Mouse (Mus musculus): ENCODE measurements around the gene Casp8ap2. TPM values are rescaled to one million over a fixed set of nuclear protein-coding genes. Genes with fewer than 3 reads are reported as not detected.

Casp8ap2 gene
- polyA plus RNA-seq, 1 experiment from 2014 or later: 70.1 TPM

GRCm38 (mm10) chr4:32674025-32674424, 58.8 kb downstream of the Casp8ap2 start:
- no peak overlapping the region for H3K9ac ChIP-seq
- no peak overlapping the region for H3K27ac ChIP-seq
- no peak overlapping the region for H3K4me3 ChIP-seq
- 94% methylated on average over 2 of the region's 2 CpGs for WGBS
- H3K36me3 ChIP-seq: peaks cover 69% of the 10 kb centered on the region
- no peak overlapping the region for H3K4me2 ChIP-seq (replicated peaks)
- no peak for ATAC-seq (ENCODE audit: insufficient number of reproducible peaks, insufficient read depth, low FRiP score, low TSS enrichment)
- H3K27me3 ChIP-seq: no peaks in the 10 kb centered on the region
- H3K9me3 ChIP-seq: no peaks in the 10 kb centered on the region
- no peaks in the 10 kb centered on the region for H3K4me1 ChIP-seq

DNA sequence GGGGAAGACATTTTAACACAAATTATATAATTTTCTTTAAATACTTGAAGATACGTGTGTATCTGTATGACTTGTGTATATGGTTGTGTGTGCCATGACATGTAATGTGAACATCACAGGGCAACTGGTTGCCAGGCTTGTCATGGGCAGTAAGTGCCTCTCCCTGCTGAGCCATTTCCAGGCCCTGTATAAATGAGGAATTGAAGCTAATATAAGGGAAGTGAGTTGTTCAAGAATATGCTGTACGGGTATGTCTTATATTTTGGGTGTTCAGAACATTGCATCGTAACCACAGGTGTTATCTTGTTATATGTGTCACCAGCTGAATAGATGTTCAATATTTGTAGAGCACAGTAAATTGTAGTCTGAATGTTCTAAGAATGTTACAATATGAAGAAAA, 62.2 kb downstream of the Casp8ap2 start:
- Histone ChIP-seq H3K4me2 (replicated peaks) (no peak overlapping the region), H3K27ac (no peak overlapping the region), H3K9me3 (no peaks in the 10 kb centered on the region), H3K36me3 (peaks cover 71% of the 10 kb centered on the region), H3K4me3 (no peak overlapping the region), H3K4me1 (no peaks in the 10 kb centered on the region), H3K9ac (no peak overlapping the region), H3K27me3 (no peaks in the 10 kb centered on the region)
- no peak for ATAC-seq (ENCODE audit: insufficient number of reproducible peaks, insufficient read depth, low FRiP score, low TSS enrichment)
- WGBS: 91% methylated on average over 3 of the region's 3 CpGs

DNA sequence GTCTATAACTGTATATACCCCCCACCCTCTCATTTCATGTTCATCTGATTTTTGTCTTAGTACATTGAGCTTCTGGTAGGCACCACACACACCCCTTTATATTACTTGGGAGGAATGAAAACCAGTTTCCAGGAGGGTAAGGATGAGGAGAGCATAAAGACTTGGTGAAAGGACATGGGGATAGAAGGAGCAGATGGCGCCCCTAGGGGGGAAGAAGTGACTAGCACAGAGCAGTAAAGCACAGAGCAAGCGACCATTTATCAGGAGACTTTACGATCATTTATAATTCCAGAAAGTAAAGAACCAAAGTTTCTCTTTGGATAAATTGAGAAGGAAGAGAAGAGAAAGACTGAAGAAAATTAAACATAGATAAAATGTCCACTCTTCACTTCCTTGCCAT, 65.6 kb downstream of the Casp8ap2 start:
- Histone ChIP-seq H3K4me1 (no peaks in the 10 kb centered on the region), H3K4me3 (no peak overlapping the region), H3K27me3 (no peaks in the 10 kb centered on the region), H3K9me3 (no peaks in the 10 kb centered on the region), H3K36me3 (peaks cover 62% of the 10 kb centered on the region), H3K4me2 (replicated peaks) (no peak overlapping the region), H3K27ac (no peak overlapping the region), H3K9ac (no peak overlapping the region)
- no peak for ATAC-seq (ENCODE audit: insufficient number of reproducible peaks, insufficient read depth, low FRiP score, low TSS enrichment)
- 75% methylated on average over 3 of the region's 3 CpGs for WGBS

GRCm38 (mm10) chr4:32682471-32682870, 67.2 kb downstream of the Casp8ap2 start:
- 73% methylated on average over 4 of the region's 4 CpGs for WGBS
- Histone ChIP-seq H3K4me2 (replicated peaks) (no peak overlapping the region), H3K9ac (no peak overlapping the region), H3K27ac (no peak overlapping the region), H3K9me3 (no peaks in the 10 kb centered on the region), H3K36me3 (peaks cover 56% of the 10 kb centered on the region), H3K4me3 (no peak overlapping the region), H3K4me1 (no peaks in the 10 kb centered on the region), H3K27me3 (no peaks in the 10 kb centered on the region)
- ATAC-seq (ENCODE audit: insufficient number of reproducible peaks, insufficient read depth, low FRiP score, low TSS enrichment): no peak

DNA sequence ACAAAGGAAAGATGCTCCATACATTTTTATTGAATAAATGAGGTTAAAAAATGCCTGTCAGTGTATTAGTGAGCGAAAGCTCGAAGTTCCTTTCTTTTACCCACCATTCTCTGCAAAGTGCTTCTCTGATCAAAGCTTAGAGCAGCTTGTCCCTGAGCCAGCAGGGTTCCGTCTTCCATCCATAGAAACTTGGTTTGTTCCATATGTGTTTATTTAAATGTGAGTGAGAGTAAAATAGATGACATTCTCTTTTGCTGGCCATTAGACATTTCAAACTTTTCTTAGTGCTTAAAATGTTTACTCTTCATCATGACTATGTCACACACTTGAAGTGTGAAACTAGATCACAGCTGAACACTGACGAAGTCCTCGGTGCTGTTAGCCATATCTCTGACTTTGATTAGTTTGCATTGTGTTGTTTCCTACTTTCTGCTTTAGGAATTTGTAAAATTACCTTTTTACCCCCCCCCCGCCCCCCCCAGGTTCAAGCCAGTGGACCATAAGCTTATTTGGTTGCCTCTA, 67.9 kb downstream of the Casp8ap2 start:
- H3K9ac ChIP-seq: no peak overlapping the region
- no peak overlapping the region for H3K4me3 ChIP-seq
- H3K36me3 ChIP-seq: peaks cover 51% of the 10 kb centered on the region
- H3K4me2 ChIP-seq (replicated peaks): no peak overlapping the region
- H3K27ac ChIP-seq: no peak overlapping the region
- WGBS: 80% methylated on average over 6 of the region's 6 CpGs
- no peaks in the 10 kb centered on the region for H3K4me1 ChIP-seq
- H3K9me3 ChIP-seq: no peaks in the 10 kb centered on the region
- no peak for ATAC-seq (ENCODE audit: insufficient number of reproducible peaks, insufficient read depth, low FRiP score, low TSS enrichment)
- H3K27me3 ChIP-seq: no peaks in the 10 kb centered on the region

Other genes with a start within 250 kb of the Casp8ap2 start
- gene Gja10, start 12.7 kb upstream of the Casp8ap2 start, polyA plus RNA-seq (2016; fragmentation: Nextera tagmentation; extraction: Ambion mirVana): 0.09 TPM in 1 of 2 replicates, not detected in the other
- gene Mdn1, start 41.7 kb downstream of the Casp8ap2 start, polyA plus RNA-seq (2016; fragmentation: Nextera tagmentation; extraction: Ambion mirVana): 17.5 and 19.8 TPM in 2 replicates
- gene Lyrm2, start 184.8 kb downstream of the Casp8ap2 start, polyA plus RNA-seq (2016; fragmentation: Nextera tagmentation; extraction: Ambion mirVana): 143 and 155 TPM in 2 replicates

Data from embryonic facial prominence, embryonic 12.5 days (tissue).